Mouse (Mus musculus) CH12.LX (cell line): ENCODE measurements around the gene Klhl20. TPM values are rescaled to one million over a fixed set of nuclear protein-coding genes. Genes with fewer than 3 reads are reported as not detected.

Experiments
- DNase-seq: peaks from one replicate; pipeline ENCODE4 v3.0.0-alpha.2; 2013; ENCODE audit errors: extremely low read depth
- H3K27ac ChIP-seq: 2 replicates; pipeline ENCODE4 v1.5.1; 2012; ENCODE audit warnings: low read depth, mild to moderate bottlenecking, control low read depth, moderate library complexity; ENCODE audit not compliant: insufficient read depth
- H3K27me3 ChIP-seq: replicated peaks from 2 replicates; pipeline ENCODE3; 2012; ENCODE audit warnings: inconsistent platforms
- H3K36me3 ChIP-seq, 2 experiments: replicated peaks in 1 of 2; 2 replicates each; pipeline versions ENCODE3 to v1.6.1; 2012; ENCODE audit warnings: inconsistent platforms in 1 of 2, low read length in 1 of 2, mild to moderate bottlenecking in 1 of 2, mixed read lengths in 1 of 2, moderate library complexity in 1 of 2; ENCODE audit not compliant: control insufficient read depth in 1 of 2, insufficient read depth in 1 of 2
- H3K4me1 ChIP-seq, 2 experiments: 2 replicates each; pipeline ENCODE4 v1.6.1; 2012; ENCODE audit warnings: inconsistent platforms in 1 of 2, moderate library complexity in 1 of 2; ENCODE audit not compliant: insufficient read depth in 2 of 2, control insufficient read depth in 1 of 2
- H3K4me2 ChIP-seq: 2 replicates; pipeline ENCODE4 v1.6.1; 2012; ENCODE audit warnings: low read depth, mild to moderate bottlenecking, control low read depth; ENCODE audit not compliant: poor library complexity, insufficient read depth, severe bottlenecking
- H3K4me3 ChIP-seq, 3 experiments: fragments of 150-350 bp in 1 of 3; sonication (generic) in 1 of 3; replicated peaks in 1 of 3; 2 replicates each; pipeline versions ENCODE3 to v1.5.1; 2011 to 2012; ENCODE audit warnings: low read depth in 2 of 3, low read length in 2 of 3, mild to moderate bottlenecking in 2 of 3, moderate library complexity in 2 of 3, control low read depth in 1 of 3, improper control_type of control experiment in 1 of 3, inconsistent platforms in 1 of 3, mixed read lengths in 1 of 3; ENCODE audit not compliant: poor library complexity in 1 of 3
- H3K79me2 ChIP-seq: replicated peaks from 2 replicates; pipeline ENCODE4 v1.6.1; 2012; ENCODE audit warnings: mild to moderate bottlenecking, moderate library complexity; ENCODE audit not compliant: control insufficient read depth, poor library complexity, insufficient read depth, severe bottlenecking; ENCODE audit errors: extremely low read depth
- H3K9ac ChIP-seq: 2 replicates; pipeline ENCODE4 v1.6.1; 2012; ENCODE audit warnings: low read depth, mild to moderate bottlenecking, control low read depth, moderate library complexity; ENCODE audit not compliant: insufficient read depth
- H3K9me3 ChIP-seq: replicated peaks from 2 replicates; pipeline ENCODE3; 2012; ENCODE audit warnings: low read length, inconsistent platforms, mixed read lengths
- BHLHE40 ChIP-seq: IDR thresholded peaks from 2 replicates; pipeline ENCODE4 v1.6.1; 2011; ENCODE audit warnings: mild to moderate bottlenecking, low read depth, low read length, improper control_type of control experiment
- CHD1 ChIP-seq: IDR thresholded peaks from 2 replicates; pipeline ENCODE4 v1.6.1; 2012; ENCODE audit warnings: low read depth, low read length, improper control_type of control experiment, inconsistent platforms
- CHD2 ChIP-seq: IDR thresholded peaks from 2 replicates; pipeline ENCODE4 v1.6.1; 2011; ENCODE audit warnings: low read length, improper control_type of control experiment
- CTCF ChIP-seq, 2 experiments: IDR thresholded peaks in 1 of 2; conservative IDR thresholded peaks in 1 of 2; 2 replicates each; pipeline ENCODE4 v1.5.1; 2011 to 2012; ENCODE audit warnings: low read depth in 2 of 2, low read length in 2 of 2, improper control_type of control experiment in 1 of 2, inconsistent platforms in 1 of 2, mild to moderate bottlenecking in 1 of 2, moderate library complexity in 1 of 2
- E2F4 ChIP-seq: IDR thresholded peaks from 2 replicates; pipeline ENCODE4 v1.6.1; 2011; ENCODE audit warnings: low read depth, low read length, improper control_type of control experiment; ENCODE audit not compliant: insufficient replicate concordance
- ELF1 ChIP-seq: IDR thresholded peaks from 2 replicates; pipeline ENCODE4 v1.6.1; 2014; ENCODE audit warnings: low read depth, mild to moderate bottlenecking, inconsistent platforms, low read length, improper control_type of control experiment
- ETS1 ChIP-seq: conservative IDR thresholded peaks from 2 replicates; pipeline ENCODE4 v1.6.1; 2012; ENCODE audit warnings: low read depth, mild to moderate bottlenecking, inconsistent platforms, low read length, improper control_type of control experiment, moderate library complexity
- GABPA ChIP-seq: IDR thresholded peaks from 2 replicates; pipeline ENCODE4 v1.6.1; 2012; ENCODE audit warnings: low read depth, low read length, improper control_type of control experiment, inconsistent platforms; ENCODE audit not compliant: insufficient replicate concordance
- HCFC1 ChIP-seq: IDR thresholded peaks from 2 replicates; pipeline ENCODE4 v1.6.1; 2012; ENCODE audit warnings: low read depth, mild to moderate bottlenecking, inconsistent platforms, low read length, improper control_type of control experiment
- IRF4 ChIP-seq: IDR thresholded peaks from 2 replicates; pipeline ENCODE4 v1.6.1; 2014; ENCODE audit warnings: low read depth, mild to moderate bottlenecking, inconsistent platforms, low read length, improper control_type of control experiment
- JUN ChIP-seq: IDR thresholded peaks from 2 replicates; pipeline ENCODE4 v1.6.1; 2011; ENCODE audit warnings: low read depth, mild to moderate bottlenecking, low read length, improper control_type of control experiment, moderate library complexity; ENCODE audit not compliant: insufficient read depth
- KAT2A ChIP-seq: IDR thresholded peaks from 2 replicates; pipeline ENCODE4 v1.6.1; 2012; ENCODE audit warnings: low read length, improper control_type of control experiment, inconsistent platforms; ENCODE audit not compliant: insufficient replicate concordance
- MAFK ChIP-seq: IDR thresholded peaks from 2 replicates; pipeline ENCODE4 v1.6.1; 2011; ENCODE audit warnings: low read length, improper control_type of control experiment; ENCODE audit not compliant: insufficient replicate concordance
- MAX ChIP-seq: IDR thresholded peaks from 2 replicates; pipeline ENCODE4 v1.6.1; 2011; ENCODE audit warnings: low read length, improper control_type of control experiment
- MEF2A ChIP-seq: IDR thresholded peaks from 2 replicates; pipeline ENCODE4 v1.6.1; 2014; ENCODE audit warnings: low read depth, mild to moderate bottlenecking, inconsistent platforms, low read length, improper control_type of control experiment, borderline replicate concordance
- MXI1 ChIP-seq: IDR thresholded peaks from 2 replicates; pipeline ENCODE4 v1.6.1; 2011; ENCODE audit warnings: mild to moderate bottlenecking, low read depth, low read length, improper control_type of control experiment
- NELFE ChIP-seq: IDR thresholded peaks from 2 replicates; pipeline ENCODE4 v1.6.1; 2011; ENCODE audit warnings: low read depth, low read length, improper control_type of control experiment
- SMC3 ChIP-seq: IDR thresholded peaks from 2 replicates; pipeline ENCODE4 v1.6.1; 2011; ENCODE audit warnings: low read depth, low read length, improper control_type of control experiment
- UBTF ChIP-seq: IDR thresholded peaks from 2 replicates; pipeline ENCODE4 v1.6.1; 2012; ENCODE audit warnings: low read depth, mild to moderate bottlenecking, inconsistent platforms, low read length, improper control_type of control experiment, moderate library complexity
- USF1 ChIP-seq: IDR thresholded peaks from 2 replicates; pipeline ENCODE4 v1.6.1; 2014; ENCODE audit warnings: low read depth, mild to moderate bottlenecking, inconsistent platforms, low read length, improper control_type of control experiment
- USF2 ChIP-seq: conservative IDR thresholded peaks from 2 replicates; pipeline ENCODE4 v1.6.1; 2011; ENCODE audit warnings: low read depth, low read length, improper control_type of control experiment
- ZC3H11A ChIP-seq: IDR thresholded peaks from 2 replicates; pipeline ENCODE4 v1.6.1; 2012; ENCODE audit warnings: low read depth, mild to moderate bottlenecking, inconsistent platforms, low read length, improper control_type of control experiment
- ZMIZ1 ChIP-seq: IDR thresholded peaks from 2 replicates; pipeline ENCODE4 v1.6.1; 2012; ENCODE audit warnings: low read depth, mild to moderate bottlenecking, inconsistent platforms, low read length, improper control_type of control experiment
- ZNF384 ChIP-seq: IDR thresholded peaks from 2 replicates; pipeline ENCODE4 v1.6.1; 2012; ENCODE audit warnings: low read depth, low read length, improper control_type of control experiment, inconsistent platforms
- dilution Hi-C: fragments of 300-500 bp; cut with MboI; formaldehyde crosslinking; loops from 2 replicates; pipeline ENCODE4 v1.14.3; 2020; ENCODE audit warnings: low sequenced_read_pairs; ENCODE audit not compliant: extremely low pct_unique_long_range_greater_than_20kb, extremely low pct_ligation_motif_present
- in situ Hi-C: fragments of 300-500 bp; cut with MboI; formaldehyde crosslinking; loops from 3 replicates; pipeline ENCODE4 v1.14.3; 2019; ENCODE audit warnings: low sequenced_read_pairs, low pct_ligation_motif_present, low pct_unique_long_range_greater_than_20kb, mixed read lengths
- polyA plus RNA-seq: library from polyadenylated mRNA; unstranded; fragments of >175 nt; gene quantifications from 2 replicates; pipeline ENCODE4 v1.2.1, GENCODE M21; 2012; ENCODE audit warnings: low read depth; ENCODE audit not compliant: insufficient read length
- total RNA-seq, 2 experiments: library from RNA; depleted of rRNA; stranded (reverse); fragments of 300-350 nt in 1 of 2; fragments of >200 nt in 1 of 2; gene quantifications; 2 replicates each; pipeline ENCODE4 v1.2.3; 2012 to 2014

Klhl20 gene
- total and polyA plus RNA-seq, 3 experiments, result 7.9 to 16.3 (median 8.3) TPM

DNA sequence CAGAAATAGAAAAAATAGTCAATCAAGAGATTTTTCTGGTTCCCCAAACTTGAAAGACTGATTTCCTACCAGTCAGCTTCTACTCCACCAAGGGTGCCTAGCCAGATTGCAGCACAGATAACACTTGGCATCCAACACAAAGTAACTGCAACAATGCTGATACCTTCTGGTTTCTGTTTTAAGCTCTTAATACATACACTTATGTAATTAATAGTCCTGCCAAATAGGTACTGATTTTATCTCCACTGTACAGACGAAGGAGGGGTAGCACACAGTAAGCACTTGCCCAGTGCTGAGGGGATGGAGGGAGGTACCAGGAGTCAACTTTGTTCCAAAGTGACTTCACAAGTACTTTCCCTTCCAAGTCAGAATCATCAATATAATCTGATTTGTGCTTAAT is 27.5 kb downstream of the Klhl20 start:
- H3K9me3 ChIP-seq, result no peaks in the 10 kb centered on the region
- in situ Hi-C loops (no loop called here), dilution Hi-C loops (no loop called here)
- no peaks in the 10 kb centered on the region for H3K4me1 ChIP-seq
- H3K36me3 ChIP-seq, result peaks cover 15 to 61% of the 10 kb centered on the region in 2 experiments
- no peak overlapping the region for H3K27ac ChIP-seq
- no peaks in the 10 kb centered on the region for H3K27me3 ChIP-seq
- no peak overlapping the region for H3K9ac ChIP-seq
- no peak for TF ChIP-seq ELF1
- no peak for TF ChIP-seq MAFK
- TF ChIP-seq IRF4, result no peak
- TF ChIP-seq GABPA, result no peak
- no peak for TF ChIP-seq NELFE
- TF ChIP-seq MAX, result no peak
- TF ChIP-seq CHD1, result no peak
- no peak for TF ChIP-seq E2F4
- H3K4me2 ChIP-seq, result no peak overlapping the region
- no peaks in the 10 kb centered on the region for H3K79me2 ChIP-seq
- DNase-seq, result no peak
- H3K4me3 ChIP-seq, result no peak overlapping the region

DNA sequence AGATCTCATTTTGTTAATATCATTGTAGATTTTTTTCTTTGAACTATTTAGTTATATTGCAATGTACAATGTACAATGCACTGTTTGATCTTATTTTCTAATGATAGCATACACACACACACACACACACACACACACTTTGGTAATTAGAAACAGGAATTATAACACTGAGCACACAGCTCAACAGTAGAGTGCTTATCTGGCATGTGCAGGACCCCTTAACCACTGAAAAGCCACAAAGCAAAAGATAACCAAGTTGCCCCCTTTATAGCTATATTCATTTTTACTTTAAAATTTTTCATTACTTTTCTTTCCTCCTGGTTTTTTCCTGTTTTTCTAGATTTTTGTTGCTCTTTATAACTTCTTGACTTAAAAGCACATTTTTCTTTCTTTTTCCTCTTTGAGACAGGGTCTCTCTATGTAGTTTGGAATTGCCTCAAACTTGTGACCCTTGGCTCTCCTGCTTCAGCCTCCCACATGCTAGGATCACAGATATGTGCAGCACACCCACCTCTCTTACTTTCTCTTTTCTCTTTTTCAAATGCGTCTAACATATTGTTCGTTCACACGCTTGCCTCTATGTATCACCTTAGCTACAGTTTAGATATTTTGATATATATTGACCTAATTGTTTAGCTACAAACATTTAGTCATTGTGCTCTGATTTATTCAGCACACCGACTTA is 31.4 kb downstream of the Klhl20 start:
- Histone ChIP-seq H3K9ac (no peak overlapping the region), H3K4me3 (no peak overlapping the region), H3K79me2 (no peaks in the 10 kb centered on the region), H3K36me3 (peaks cover 22 to 67% of the 10 kb centered on the region in 2 experiments), H3K27me3 (no peaks in the 10 kb centered on the region), H3K4me2 (no peak overlapping the region), H3K4me1 (no peaks in the 10 kb centered on the region), H3K27ac (no peak overlapping the region), H3K9me3 (no peaks in the 10 kb centered on the region)
- TF ChIP-seq SMC3 (no peak), HCFC1 (no peak), UBTF (no peak), MAFK (no peak), ZC3H11A (no peak), MAX (no peak), ZNF384 (no peak), MEF2A (no peak), ELF1 (no peak), CHD2 (no peak), CTCF (conservative IDR thresholded peaks at IDR 0.05 in 1 of 2, IDR thresholded peaks at IDR 0.05 in 1 of 2; ENCODE audit: low read depth in 2 of 2, low read length in 2 of 2) (no peak), KAT2A (no peak), ZMIZ1 (no peak), ETS1 (no peak), JUN (no peak), USF2 (no peak), MXI1 (no peak), BHLHE40 (no peak), USF1 (no peak)
- in situ Hi-C loops, result no loop called here
- no peak for DNase-seq
- dilution Hi-C loops, result no loop called here
